Mouse (Mus musculus) megakaryocyte progenitor cell, adult 5-6 weeks (primary cell): ENCODE data around the gene Gm11492. TPM values are rescaled to one million over a fixed set of nuclear protein-coding genes. Genes with fewer than 3 reads are reported as not detected.
A peak's percentile ranks its signal among the peaks of the same experiment; 100 is the strongest.

Experiments used
- ATAC-seq: replicated peaks from 2 replicates; pipeline ENCODE4 v1.8.0; 2016; ENCODE audit warnings: mild to moderate bottlenecking, moderate TSS enrichment, inconsistent platforms; ENCODE audit not compliant: poor library complexity
- total RNA-seq, 2 experiments: library from RNA; stranded (forward) in 1 of 2; stranded (reverse) in 1 of 2; fragments of 157-497, 149-512 nt in 1 of 2; fragments of 200-1000 nt in 1 of 2; gene quantifications; 2 replicates each; pipeline versions ENCODE4 v1.2.3 to v1.2.4; 2015 to 2017

The Gm11492 gene
- total RNA-seq, 2 experiments from 2014 or later, result not detected

DNA sequence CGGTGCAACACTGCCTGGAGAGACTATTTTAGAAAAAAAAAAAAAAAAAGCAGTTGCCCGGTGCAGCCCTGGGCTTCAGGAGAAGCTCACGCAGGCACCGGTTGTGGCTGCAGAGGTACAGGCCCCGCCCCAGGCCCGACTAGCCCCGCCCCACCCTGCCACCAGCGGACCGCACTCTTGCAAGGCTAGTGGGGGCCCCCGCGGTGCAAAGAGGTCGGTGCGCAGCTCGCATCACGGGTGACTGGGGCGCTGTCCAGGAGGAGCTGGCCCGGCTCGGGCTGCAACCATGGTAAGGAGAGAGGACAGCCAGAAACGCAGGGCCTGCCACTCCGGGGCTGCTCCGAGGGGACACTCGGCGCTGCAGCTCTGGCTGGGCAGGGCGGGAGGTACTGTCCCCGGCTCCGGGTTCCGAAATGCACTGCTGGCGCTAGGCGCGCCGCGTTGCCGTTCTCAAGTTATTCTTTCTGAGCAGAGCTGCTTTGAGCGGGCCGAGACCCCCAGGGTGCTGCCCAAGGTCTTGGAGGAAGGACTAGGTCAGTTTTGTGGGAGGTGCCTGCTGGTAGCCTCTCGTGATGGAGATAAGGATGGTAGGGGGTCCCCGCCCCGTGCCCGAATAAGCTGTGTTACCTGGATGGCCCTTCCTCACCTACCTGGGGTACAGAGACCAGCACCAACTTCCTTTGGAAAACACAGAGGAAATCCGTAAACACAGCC lies 12.0 kb downstream of the Gm11492 start:
- peak; percentile 81 for ATAC-seq

GRCm38 (mm10) chr11:87578963-87579601 lies 12.6 kb downstream of the Gm11492 start:
- ATAC-seq, result peak; percentile 47

DNA sequence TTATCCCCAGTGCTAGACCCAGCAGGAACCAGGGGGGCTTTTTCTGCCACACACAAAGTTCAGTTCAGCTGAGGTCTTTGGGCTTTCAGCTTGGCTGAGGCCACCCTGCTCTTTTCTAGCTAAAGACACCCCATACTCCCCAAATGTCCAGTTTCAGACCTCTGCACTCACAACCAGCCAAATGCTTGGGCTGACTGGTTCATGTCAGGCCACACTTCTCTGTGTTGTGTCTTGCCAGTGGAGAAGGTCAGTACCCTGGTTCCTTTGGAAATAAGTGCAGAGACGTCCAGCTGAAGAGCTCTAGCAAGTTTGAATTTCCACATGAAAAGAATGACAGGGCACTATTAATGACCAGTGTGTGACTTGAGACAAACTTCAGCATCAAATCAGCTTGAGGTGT lies 13.3 kb downstream of the Gm11492 start:
- ATAC-seq, result no peak

DNA sequence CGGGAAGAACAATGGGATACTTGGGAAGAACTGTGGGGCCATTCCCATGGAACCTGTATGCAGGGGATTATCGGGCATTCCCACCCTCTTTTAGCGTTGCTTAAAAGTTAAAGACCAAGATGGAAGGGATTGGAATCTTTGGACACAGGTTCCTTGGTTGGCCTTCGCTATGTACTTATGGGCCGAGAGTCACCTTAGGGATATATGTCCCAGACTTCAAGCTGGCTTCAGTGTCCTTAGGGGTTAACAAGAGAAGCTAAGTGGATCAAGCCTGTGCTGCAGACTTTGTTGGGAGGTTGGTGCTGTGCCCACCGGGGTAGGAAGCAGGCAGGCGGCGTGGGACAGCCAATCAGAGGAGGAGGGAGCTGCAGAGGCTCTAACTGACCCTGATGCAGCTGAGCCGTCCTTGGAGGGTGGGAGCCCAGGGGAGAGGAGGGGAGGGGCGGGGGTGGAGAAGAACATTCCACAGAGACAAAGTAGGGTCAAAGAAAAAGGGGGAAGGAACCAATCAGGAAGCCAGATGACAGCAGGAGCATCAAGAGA lies 14.2 kb downstream of the Gm11492 start:
- no peak for ATAC-seq

DNA sequence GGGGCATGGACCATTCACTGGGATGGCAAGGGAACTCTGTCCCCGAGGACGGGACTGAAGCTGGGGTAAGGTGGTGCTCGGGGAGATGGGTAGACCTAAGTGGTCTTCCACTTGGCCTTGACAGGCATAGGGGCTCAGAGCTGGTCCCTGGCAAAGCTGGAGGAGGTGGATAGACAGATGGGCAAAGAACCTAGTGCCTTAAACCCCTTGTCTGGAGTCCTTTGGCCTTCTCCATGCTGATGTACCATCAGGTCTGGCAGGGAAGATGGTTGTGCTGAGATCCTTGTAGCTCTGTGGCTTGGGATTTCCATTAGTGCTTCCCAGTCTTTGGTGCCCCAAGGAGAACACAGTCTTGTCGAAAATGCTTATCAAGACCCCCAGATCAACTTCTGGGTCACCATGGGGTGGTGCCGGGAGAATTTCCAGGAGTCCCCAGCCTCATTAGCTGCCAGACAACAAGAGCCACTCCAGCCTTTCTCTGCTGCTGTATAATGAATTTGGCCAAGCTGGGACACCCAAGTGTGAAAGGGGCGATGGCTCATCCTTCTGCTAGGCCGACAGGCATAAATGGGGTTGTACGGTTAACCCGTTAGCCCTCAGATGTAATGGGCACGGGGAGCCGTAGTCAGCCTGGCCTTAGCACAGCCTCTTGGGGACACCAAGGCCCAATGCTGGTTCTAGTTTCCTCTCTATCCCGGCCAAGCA lies 14.9 kb downstream of the Gm11492 start:
- no peak for ATAC-seq

GRCm38 (mm10) chr11:87581933-87582710 lies 15.7 kb downstream of the Gm11492 start:
- no peak for ATAC-seq

DNA sequence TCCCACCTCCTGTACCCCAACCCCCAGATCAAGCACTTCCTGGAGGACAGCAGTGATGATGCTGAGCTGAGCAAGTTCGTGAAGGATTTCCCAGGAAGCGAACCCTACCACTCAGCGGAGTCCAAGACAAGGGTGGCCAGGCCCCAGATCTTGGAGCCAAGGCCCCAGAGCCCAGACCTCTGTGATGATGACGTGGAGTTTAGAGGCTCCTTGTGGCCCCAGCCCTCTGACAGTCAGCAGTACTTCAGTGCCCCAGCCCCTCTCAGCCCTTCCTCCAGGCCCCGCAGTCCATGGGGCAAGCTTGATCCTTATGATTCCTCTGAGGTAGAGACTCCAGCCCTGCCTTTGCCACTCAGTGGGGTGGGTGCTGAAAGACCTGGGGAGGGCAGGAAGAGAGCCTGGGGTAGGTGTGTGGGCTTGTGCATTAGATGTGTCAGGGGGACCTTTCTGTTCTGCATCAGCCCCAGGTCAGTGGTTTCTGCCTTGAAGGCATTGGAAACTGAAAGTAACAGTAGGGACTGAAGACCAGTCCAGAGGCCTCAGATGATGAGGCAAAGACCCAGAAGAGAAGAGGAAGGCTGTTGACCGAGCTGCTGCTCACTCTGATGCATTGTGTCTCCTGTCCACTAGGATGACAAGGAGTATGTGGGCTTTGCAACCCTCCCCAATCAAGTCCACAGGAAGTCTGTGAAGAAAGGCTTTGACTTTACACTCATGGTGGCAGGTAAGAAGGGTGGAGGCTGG lies 17.0 kb downstream of the Gm11492 start:
- ATAC-seq, result peak; percentile 11; the same call in 1 of the 2 replicates

- no peak for ATAC-seq
Observed at GRCm38 (mm10) chr11:87584711-87585505, 18.5 kb downstream of the Gm11492 start.

- ATAC-seq, result no peak
Observed at GRCm38 (mm10) chr11:87587211-87587874, 20.9 kb downstream of the Gm11492 start.

DNA sequence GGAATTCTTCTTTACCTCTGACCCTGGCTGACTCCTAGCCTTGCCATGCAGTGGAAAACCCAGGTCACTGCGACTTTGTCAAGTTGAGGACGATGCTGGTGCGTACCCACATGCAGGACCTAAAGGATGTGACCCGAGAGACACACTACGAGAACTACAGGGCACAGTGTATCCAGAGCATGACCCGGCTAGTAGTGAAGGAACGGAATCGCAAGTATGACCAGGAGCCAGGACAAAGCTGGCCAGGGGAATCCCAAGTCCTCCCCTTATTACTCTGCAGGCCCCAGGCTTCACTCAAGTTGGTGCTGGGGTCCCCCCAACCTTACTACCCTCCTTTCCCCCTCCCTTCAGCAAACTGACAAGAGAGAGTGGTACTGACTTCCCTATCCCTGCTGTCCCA lies 23.2 kb downstream of the Gm11492 start:
- no peak for ATAC-seq

- no peak for ATAC-seq
Observed at GRCm38 (mm10) chr11:87590841-87591525, 24.5 kb downstream of the Gm11492 start.

DNA sequence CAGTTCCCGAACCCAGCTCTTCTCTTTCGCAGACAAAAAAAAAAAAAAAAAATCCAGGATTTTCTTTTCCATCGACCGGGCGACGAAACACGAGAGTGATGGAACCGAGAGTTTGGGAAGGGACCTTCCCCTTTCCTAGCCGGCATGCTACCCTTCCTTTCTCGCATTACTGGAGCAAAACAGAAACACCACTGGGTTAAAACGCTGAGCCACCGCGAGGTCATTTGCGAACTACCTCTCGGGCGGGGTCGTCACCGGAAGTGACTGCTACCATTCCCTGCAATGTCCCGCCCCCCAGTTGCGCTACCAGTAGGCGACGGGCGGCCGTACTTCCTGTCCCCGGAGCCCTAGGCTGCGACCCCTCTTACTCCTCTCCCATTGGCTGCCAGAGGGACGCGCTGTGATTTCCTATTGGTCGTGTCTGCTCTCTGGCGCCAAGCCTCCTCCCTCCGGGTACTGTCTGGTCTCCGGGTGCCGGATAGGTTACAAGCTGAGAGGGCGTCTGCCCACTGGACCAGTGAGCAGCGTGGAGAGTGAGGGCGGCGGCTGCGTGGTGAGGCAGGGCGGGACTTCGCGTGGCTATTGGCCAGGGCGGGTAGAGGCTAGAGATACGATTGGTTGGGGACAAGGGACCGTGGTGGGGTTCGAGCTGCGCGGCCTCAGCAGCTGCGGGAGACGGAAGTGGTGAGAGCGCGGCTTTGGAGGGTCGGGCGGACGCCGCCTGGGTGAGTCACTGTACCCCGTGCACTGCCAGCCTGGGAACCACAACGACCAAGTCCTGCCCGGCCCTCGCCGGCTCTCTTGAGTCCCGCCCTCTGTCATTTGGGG lies 25.3 kb downstream of the Gm11492 start, which contains the start of gene Mtmr4:
TSS of gene Mtmr4 (plus strand) at position 637 of the 828 bp plus-strand sequence.
- peak; percentile 84 for ATAC-seq

- ATAC-seq, result no peak
Observed at GRCm38 (mm10) chr11:87592354-87592695, 25.9 kb downstream of the Gm11492 start.

GRCm38 (mm10) chr11:87592713-87593598 lies 26.5 kb downstream of the Gm11492 start:
- no peak for ATAC-seq

DNA sequence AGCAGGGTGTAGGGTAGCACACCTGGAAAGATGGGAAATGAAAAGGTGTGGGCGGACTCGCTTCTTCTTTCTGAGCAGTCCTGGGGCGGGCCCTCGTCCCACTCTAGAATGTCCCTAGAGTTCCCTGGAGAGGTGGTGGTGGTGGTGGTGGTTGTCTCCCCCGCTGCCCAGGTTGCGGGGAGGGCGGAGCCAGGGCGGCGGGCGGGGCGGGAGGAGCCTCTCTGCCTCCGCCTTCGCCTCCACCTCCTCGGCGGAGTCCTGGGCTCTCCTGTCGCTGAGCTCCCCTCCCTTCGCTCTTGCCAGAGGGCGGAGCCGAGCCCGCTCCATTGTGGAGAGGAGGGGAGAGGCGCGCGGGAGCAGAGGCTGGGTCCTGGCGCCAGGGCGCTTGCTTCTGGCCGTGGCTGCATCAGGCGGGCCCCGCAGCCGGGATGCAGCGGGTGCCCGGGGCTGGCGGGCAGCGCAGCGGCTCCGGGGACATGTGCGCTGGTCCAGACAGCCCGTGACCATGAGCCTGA lies 28.9 kb downstream of the Gm11492 start:
- ATAC-seq, result peak; percentile 53

DNA sequence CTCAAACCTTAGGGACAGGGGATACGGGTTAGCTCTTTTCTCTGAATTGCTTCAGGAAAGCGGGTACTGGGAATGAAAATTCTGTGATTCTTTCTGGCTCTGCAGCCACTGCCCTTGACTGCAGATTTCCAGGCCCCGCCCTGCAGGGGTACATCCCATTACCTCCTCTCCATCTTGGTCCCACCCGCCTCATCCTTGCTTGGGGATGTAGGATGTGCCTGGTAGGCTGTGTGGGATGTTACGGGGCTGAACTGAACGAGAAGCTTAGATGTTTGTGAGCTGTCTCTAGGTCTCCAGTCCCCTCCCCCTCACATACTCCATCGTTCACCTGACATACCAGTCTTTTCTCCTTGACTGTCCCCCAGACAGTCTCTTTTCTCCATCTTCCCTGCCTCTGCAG lies 29.5 kb downstream of the Gm11492 start:
- ATAC-seq, result no peak
